Mouse (Mus musculus) cerebellum, adult 2 months (tissue): ENCODE results near the gene Psmd11. TPM values are rescaled to one million over a fixed set of nuclear protein-coding genes. Genes with fewer than 3 reads are reported as not detected.

ENCODE experiments used
- DNase-seq, 2 experiments: peaks; one replicate each; pipeline ENCODE4 v3.0.0; 2021
- H3K27ac ChIP-seq: fragments of 200-500 bp; 2 replicates; pipeline ENCODE4 v1.5.1; 2012; ENCODE audit warnings: low read length, control low read depth, inconsistent platforms; ENCODE audit not compliant: insufficient read depth
- H3K27me3 ChIP-seq: fragments of 200-500 bp; 2 replicates; pipeline ENCODE4 v1.6.1; 2012; ENCODE audit warnings: inconsistent platforms, mild to moderate bottlenecking, low read length, moderate library complexity; ENCODE audit not compliant: control insufficient read depth, insufficient read depth
- H3K4me1 ChIP-seq: fragments of 200-500 bp; 2 replicates; pipeline ENCODE4 v1.6.1; 2011; ENCODE audit warnings: low read length; ENCODE audit not compliant: control insufficient read depth, insufficient read depth
- H3K4me3 ChIP-seq: fragments of 200-500 bp; replicated peaks from 2 replicates; pipeline ENCODE3; 2011; ENCODE audit warnings: mild to moderate bottlenecking, low read depth, low read length, control low read depth; ENCODE audit not compliant: insufficient read depth
- CTCF ChIP-seq: fragments of 200-500 bp; IDR thresholded peaks from 2 replicates; pipeline ENCODE4 v1.5.1; 2011; ENCODE audit warnings: low read depth, mild to moderate bottlenecking, control low read depth, low read length, moderate library complexity, borderline replicate concordance; ENCODE audit not compliant: insufficient read depth
- POLR2A ChIP-seq: fragments of 200-500 bp; IDR thresholded peaks from 2 replicates; pipeline ENCODE4 v1.6.1; 2011; ENCODE audit warnings: low read length, control low read depth, borderline replicate concordance; ENCODE audit not compliant: insufficient read depth
- WGBS: fragments of 180-500 bp; shearing (Covaris S2); methylation state at CpG from one replicate; pipeline ENCODE4 v1.1.7; 2018; 5-methylcytosine and 5-hydroxymethylcytosine counted together
- polyA plus RNA-seq: library from polyadenylated mRNA; depleted of rRNA; stranded (reverse); fragments of >200 nt; gene quantifications from 2 replicates; pipeline ENCODE4 v1.2.3, GENCODE M21; 2012

Psmd11 gene
- polyA plus RNA-seq, 1 experiment = 73.1 TPM

- H3K4me1 ChIP-seq = peaks cover 13% of the 10 kb centered on the region
- H3K4me3 ChIP-seq = no peak overlapping the region
- no peaks in the 10 kb centered on the region for H3K27me3 ChIP-seq
- TF ChIP-seq CTCF (no peak), POLR2A (no peak)
- no peak overlapping the region for H3K27ac ChIP-seq
- 44% methylated on average over 6 of the region's 6 CpGs for WGBS
- DNase-seq = no peak
These were observed 67.6 kb downstream of the Psmd11 start for GRCm38 (mm10) chr11:80495972-80496371.

GRCm38 (mm10) chr11:80496640-80497039 is 68.2 kb downstream of the Psmd11 start:
- no peak for DNase-seq
- Histone ChIP-seq H3K27ac (no peak overlapping the region), H3K27me3 (no peaks in the 10 kb centered on the region), H3K4me3 (no peak overlapping the region), H3K4me1 (peaks cover 13% of the 10 kb centered on the region)
- 82% methylated on average over 1 of the region's 1 CpGs for WGBS
- TF ChIP-seq CTCF (no peak), POLR2A (no peak)

GRCm38 (mm10) chr11:80497225-80497919 is 69.0 kb downstream of the Psmd11 start:
- H3K27ac ChIP-seq = no peak overlapping the region
- TF ChIP-seq CTCF (no peak), POLR2A (no peak)
- WGBS = 90% methylated on average over 10 of the region's 10 CpGs
- DNase-seq = no peak
- no peaks in the 10 kb centered on the region for H3K27me3 ChIP-seq
- peaks cover 13% of the 10 kb centered on the region for H3K4me1 ChIP-seq
- no peak overlapping the region for H3K4me3 ChIP-seq

- Histone ChIP-seq H3K4me3 (no peak overlapping the region), H3K27ac (no peak overlapping the region), H3K4me1 (peaks cover 13% of the 10 kb centered on the region), H3K27me3 (no peaks in the 10 kb centered on the region)
- DNase-seq = peak in 1 of 2 experiments; percentile 27
- WGBS = 31% methylated on average over 11 of the region's 11 CpGs
- TF ChIP-seq POLR2A (no peak), CTCF (no peak)
These were observed 70.1 kb downstream of the Psmd11 start for GRCm38 (mm10) chr11:80498328-80499070.

GRCm38 (mm10) chr11:80499550-80499952 is 71.1 kb downstream of the Psmd11 start:
- 87% methylated on average over 4 of the region's 4 CpGs for WGBS
- Histone ChIP-seq H3K4me1 (peaks cover 20% of the 10 kb centered on the region), H3K4me3 (no peak overlapping the region), H3K27ac (no peak overlapping the region), H3K27me3 (no peaks in the 10 kb centered on the region)
- DNase-seq = no peak
- no peak for TF ChIP-seq CTCF
- no peak for TF ChIP-seq POLR2A

- 90% methylated on average over 6 of the region's 6 CpGs for WGBS
These were observed 74.9 kb downstream of the Psmd11 start for GRCm38 (mm10) chr11:80503281-80503680.

GRCm38 (mm10) chr11:80503726-80504452 is 75.5 kb downstream of the Psmd11 start:
- no peak overlapping the region for H3K4me3 ChIP-seq
- WGBS = 40% methylated on average over 13 of the region's 13 CpGs
- H3K27ac ChIP-seq = no peak overlapping the region
- no peaks in the 10 kb centered on the region for H3K27me3 ChIP-seq
- H3K4me1 ChIP-seq = peaks cover 9% of the 10 kb centered on the region
- TF ChIP-seq CTCF = no peak
- TF ChIP-seq POLR2A = no peak
- DNase-seq = peak; percentile 42 to 52

More at GRCm38 (mm10) chr11:80503281-80503680, 74.9 kb downstream of the Psmd11 start:
- Histone ChIP-seq H3K4me3 (no peak overlapping the region), H3K27ac (no peak overlapping the region), H3K27me3 (no peaks in the 10 kb centered on the region), H3K4me1 (peaks cover 15% of the 10 kb centered on the region)
- no peak for TF ChIP-seq CTCF
- no peak for TF ChIP-seq POLR2A
- DNase-seq = no peak
